Mouse (Mus musculus): ENCODE data around the gene Wfdc15b. TPM values are rescaled to one million over a fixed set of nuclear protein-coding genes. Genes with fewer than 3 reads are reported as not detected.
A peak's percentile ranks its signal among the peaks of the same experiment; 100 is the strongest.
"Not testable (repeated sequence)": the region's sequence is repeated elsewhere in the genome, so short reads cannot be mapped to it uniquely, and the experiment has no call there.

Gene Wfdc15b
- polyA plus RNA-seq, 1 experiment from 2014 or later: 23.4 TPM

DNA sequence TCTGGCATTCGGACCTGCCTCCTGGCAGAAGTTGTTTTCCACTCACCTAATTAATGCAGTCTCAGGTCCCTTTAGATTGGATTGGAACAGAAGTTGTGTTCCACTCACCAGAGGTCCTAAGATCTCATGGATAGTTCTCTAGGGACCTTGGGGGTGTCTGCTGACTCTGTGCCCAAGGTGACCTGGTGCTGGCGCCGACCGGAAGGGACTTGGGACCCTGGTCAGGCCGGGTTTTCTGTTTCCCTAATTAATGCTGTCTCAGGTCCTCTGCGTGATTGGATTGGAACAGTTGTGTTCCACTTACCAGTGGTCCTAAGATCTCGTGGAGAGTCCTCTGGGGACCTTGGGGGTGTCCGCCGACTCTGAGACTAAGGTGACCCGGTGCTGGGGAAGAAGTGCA is 15.4 kb downstream of the Wfdc15b start:
- not testable (repeated sequence) for H3K4me2 ChIP-seq (ENCODE audit: low read depth, low read length); ATAC-seq; H3K27me3 ChIP-seq (replicated peaks; ENCODE audit: control insufficient read depth, insufficient read depth, low read length); H3K9me3 ChIP-seq (ENCODE audit: control insufficient read depth, low read length); H3K36me3 ChIP-seq (ENCODE audit: control insufficient read depth, insufficient read depth, low read length); H3K4me1 ChIP-seq (ENCODE audit: control insufficient read depth, insufficient read depth, low read length); H3K27ac ChIP-seq (ENCODE audit: low read length); H3K4me3 ChIP-seq (ENCODE audit: low read length); H3K9ac ChIP-seq (ENCODE audit: low read depth, low read length)
- WGBS: 91% methylated on average over 10 of the region's 10 CpGs

DNA sequence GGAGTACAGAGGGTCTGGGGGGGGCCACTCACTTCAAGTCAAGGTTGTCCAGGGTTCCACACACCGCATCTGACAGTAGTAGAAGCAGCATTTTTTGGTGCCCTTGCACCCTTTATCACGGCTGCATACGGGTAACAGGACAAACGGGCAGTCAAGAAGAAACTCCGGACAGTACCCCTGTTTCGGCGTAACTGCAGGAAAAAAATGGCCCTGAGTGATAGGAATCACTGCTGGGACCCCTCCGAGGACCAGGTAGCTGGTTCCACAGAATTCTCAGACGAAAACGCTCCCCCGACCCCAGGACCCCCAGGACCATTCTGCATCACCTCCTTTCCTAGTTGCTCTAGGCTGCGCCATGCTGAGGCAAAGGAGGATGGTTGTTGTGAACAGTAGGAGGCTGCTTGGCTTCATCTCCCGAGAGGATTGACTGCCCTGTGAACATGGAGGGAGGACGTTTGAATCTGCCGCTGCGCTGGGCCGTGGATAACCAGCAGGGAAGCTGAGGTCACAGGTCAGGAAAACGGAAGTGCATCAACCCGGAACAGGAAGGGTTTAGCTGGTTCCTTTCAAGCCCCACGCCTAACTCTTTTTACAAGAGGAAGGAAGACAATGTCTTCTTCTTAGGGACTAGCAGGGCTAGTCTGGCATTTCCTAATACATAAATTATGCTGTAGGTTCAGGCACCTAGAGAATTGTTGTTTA is 21.7 kb downstream of the Wfdc15b start, which contains the start of gene Wfdc15a:
Gene Wfdc15a, minus strand, starts transcription at position 505 of the 702 bp plus-strand sequence.
- Histone ChIP-seq H3K27ac (ENCODE audit: low read length) (no peak within 1 kb of the TSS), H3K27me3 (replicated peaks; ENCODE audit: control insufficient read depth, insufficient read depth, low read length) (no peaks in the 10 kb centered on the region), H3K9ac (ENCODE audit: low read depth, low read length) (no peak within 1 kb of the TSS), H3K4me2 (ENCODE audit: low read depth, low read length) (no peak within 1 kb of the TSS), H3K4me1 (ENCODE audit: control insufficient read depth, insufficient read depth, low read length) (no peaks in the 10 kb centered on the region), H3K36me3 (ENCODE audit: control insufficient read depth, insufficient read depth, low read length) (no peaks in the 10 kb centered on the region), H3K9me3 (ENCODE audit: control insufficient read depth, low read length) (no peaks in the 10 kb centered on the region), H3K4me3 (ENCODE audit: low read length) (no peak within 1 kb of the TSS)
- no peak for ATAC-seq
- WGBS: 79% methylated on average over 20 of the region's 20 CpGs

DNA sequence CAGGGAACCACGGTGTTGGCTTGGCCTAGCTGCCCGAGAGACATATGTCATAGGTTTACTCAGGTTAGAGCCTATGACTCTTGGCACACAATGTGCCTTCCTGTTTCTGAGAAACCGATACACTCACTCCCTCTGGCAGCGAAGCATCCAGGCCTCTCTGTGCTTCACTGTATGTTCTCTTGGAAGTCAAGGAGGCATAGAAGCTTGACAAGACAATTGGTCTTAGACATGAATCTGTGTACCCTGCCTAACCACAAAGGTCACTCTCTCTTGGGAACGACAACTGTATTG is 24.8 kb downstream of the Wfdc15b start:
- Histone ChIP-seq H3K9me3 (ENCODE audit: control insufficient read depth, low read length) (no peaks in the 10 kb centered on the region), H3K4me2 (ENCODE audit: low read depth, low read length) (no peak overlapping the region), H3K9ac (ENCODE audit: low read depth, low read length) (no peak overlapping the region), H3K36me3 (ENCODE audit: control insufficient read depth, insufficient read depth, low read length) (no peaks in the 10 kb centered on the region), H3K4me1 (ENCODE audit: control insufficient read depth, insufficient read depth, low read length) (no peaks in the 10 kb centered on the region), H3K4me3 (ENCODE audit: low read length) (no peak overlapping the region), H3K27me3 (replicated peaks; ENCODE audit: control insufficient read depth, insufficient read depth, low read length) (no peaks in the 10 kb centered on the region), H3K27ac (ENCODE audit: low read length) (no peak overlapping the region)
- ATAC-seq: no peak
- 85% methylated on average over 5 of the region's 5 CpGs for WGBS

DNA sequence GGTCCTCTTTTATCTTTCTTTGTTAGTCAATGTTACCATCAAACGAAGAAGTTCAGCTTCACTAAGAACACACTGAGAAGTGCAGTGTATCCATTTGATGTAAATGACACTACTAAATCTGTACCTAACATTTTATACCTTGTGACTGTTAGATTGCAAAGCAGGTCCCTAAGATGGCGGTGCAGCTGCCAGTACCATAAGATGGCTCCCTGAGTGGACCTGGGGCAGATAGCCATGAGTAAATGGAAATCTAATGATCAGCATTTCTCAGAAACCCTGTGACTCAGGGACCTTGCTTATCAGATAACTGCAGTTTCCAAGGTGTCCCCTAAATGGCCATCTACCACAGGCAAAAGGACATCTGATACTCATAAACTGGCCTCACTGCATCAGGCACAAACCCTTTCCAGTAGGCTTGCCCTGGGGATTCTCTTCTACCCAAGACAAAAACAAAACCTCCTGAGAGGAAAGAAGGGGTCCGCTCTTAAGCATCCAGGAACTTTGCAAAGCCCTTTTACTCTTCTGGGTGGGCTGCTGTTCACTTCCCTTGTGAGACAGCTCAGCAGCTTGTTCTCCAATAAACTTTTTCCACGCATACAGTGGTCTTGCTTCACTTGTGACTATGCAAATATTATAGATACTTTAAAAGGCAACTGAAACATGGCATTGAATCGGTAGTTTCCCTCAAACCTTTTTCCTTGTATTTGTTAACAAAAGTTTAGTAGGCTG is 25.3 kb downstream of the Wfdc15b start:
- no peaks in the 10 kb centered on the region for H3K36me3 ChIP-seq (ENCODE audit: control insufficient read depth, insufficient read depth, low read length)
- H3K27ac ChIP-seq (ENCODE audit: low read length): no peak overlapping the region
- H3K4me2 ChIP-seq (ENCODE audit: low read depth, low read length): no peak overlapping the region
- no peak overlapping the region for H3K9ac ChIP-seq (ENCODE audit: low read depth, low read length)
- WGBS: 81% methylated on average over 5 of the region's 5 CpGs
- H3K27me3 ChIP-seq (replicated peaks; ENCODE audit: control insufficient read depth, insufficient read depth, low read length): no peaks in the 10 kb centered on the region
- ATAC-seq: no peak
- H3K9me3 ChIP-seq (ENCODE audit: control insufficient read depth, low read length): no peaks in the 10 kb centered on the region
- H3K4me3 ChIP-seq (ENCODE audit: low read length): no peak overlapping the region
- H3K4me1 ChIP-seq (ENCODE audit: control insufficient read depth, insufficient read depth, low read length): no peaks in the 10 kb centered on the region

DNA sequence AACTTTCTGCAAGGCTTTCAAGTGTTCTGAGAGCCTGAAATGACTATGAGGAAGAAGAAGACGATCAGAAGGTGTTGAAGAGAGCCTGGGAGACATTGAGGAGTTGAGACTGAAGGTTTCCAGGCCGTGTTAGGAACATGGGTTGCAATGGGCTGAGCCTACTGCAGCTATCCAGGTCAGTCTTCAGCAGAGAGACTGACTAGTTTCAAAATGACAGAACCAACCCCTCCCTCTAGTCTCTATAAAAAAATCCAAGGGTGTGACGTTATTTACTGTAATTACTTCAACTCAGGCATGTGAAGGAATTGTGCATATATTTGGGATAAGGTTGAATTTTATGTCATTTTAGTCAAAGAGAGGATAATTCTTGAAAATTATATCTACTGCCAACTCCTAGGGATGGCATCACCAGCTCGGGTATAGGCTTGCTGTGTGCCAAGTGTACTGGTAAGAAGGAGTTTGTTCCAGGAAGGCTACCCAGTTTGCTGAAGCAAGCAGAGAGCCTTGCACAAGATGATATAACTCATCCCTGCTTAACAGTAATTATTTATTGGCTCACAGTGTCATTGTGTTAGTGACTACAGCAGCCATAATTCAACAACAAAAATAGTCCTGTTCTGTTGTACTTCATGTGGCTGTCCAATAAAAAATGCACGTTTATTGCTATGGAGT is 26.4 kb downstream of the Wfdc15b start:
- WGBS: 67% methylated on average over 5 of the region's 5 CpGs
- no peak for ATAC-seq
- Histone ChIP-seq H3K4me2 (ENCODE audit: low read depth, low read length) (no peak overlapping the region), H3K27ac (ENCODE audit: low read length) (no peak overlapping the region), H3K9me3 (ENCODE audit: control insufficient read depth, low read length) (no peaks in the 10 kb centered on the region), H3K36me3 (ENCODE audit: control insufficient read depth, insufficient read depth, low read length) (no peaks in the 10 kb centered on the region), H3K9ac (ENCODE audit: low read depth, low read length) (no peak overlapping the region), H3K4me1 (ENCODE audit: control insufficient read depth, insufficient read depth, low read length) (no peaks in the 10 kb centered on the region), H3K27me3 (replicated peaks; ENCODE audit: control insufficient read depth, insufficient read depth, low read length) (no peaks in the 10 kb centered on the region), H3K4me3 (ENCODE audit: low read length) (no peak overlapping the region)

- H3K4me1 ChIP-seq (ENCODE audit: control insufficient read depth, insufficient read depth, low read length): no peaks in the 10 kb centered on the region
- no peak for ATAC-seq
- H3K4me3 ChIP-seq (ENCODE audit: low read length): no peak overlapping the region
- no peaks in the 10 kb centered on the region for H3K36me3 ChIP-seq (ENCODE audit: control insufficient read depth, insufficient read depth, low read length)
- H3K4me2 ChIP-seq (ENCODE audit: low read depth, low read length): no peak overlapping the region
- no peak overlapping the region for H3K9ac ChIP-seq (ENCODE audit: low read depth, low read length)
- H3K9me3 ChIP-seq (ENCODE audit: control insufficient read depth, low read length): no peaks in the 10 kb centered on the region
- no peak overlapping the region for H3K27ac ChIP-seq (ENCODE audit: low read length)
- H3K27me3 ChIP-seq (replicated peaks; ENCODE audit: control insufficient read depth, insufficient read depth, low read length): no peaks in the 10 kb centered on the region
Measured at GRCm38 (mm10) chr2:164192279-164192678, 29.2 kb downstream of the Wfdc15b start.

DNA sequence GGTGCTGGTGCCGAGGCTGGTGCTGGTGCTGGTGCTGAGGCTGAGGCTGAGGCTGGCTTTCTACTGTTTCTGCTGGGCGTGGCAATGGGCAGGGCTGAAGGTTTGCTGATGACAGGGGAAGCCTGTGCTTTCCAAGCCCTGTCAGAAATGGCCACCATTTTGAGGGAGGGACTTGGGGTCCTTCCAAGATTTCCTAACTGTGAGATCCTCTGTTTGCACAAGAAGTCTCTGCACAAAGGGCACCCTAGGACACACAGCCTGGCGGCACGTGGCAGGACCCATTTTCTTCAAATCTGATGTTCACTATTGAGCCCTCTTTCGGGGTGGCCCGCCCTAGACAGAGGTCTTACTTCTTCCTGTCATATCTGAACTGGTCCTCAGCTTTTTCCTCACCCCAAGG is 30.9 kb downstream of the Wfdc15b start, which contains the start of gene Wfdc12:
Gene Wfdc12, minus strand, starts transcription at position 33 of the 400 bp plus-strand sequence.
- ATAC-seq: no peak
- Histone ChIP-seq H3K4me3 (ENCODE audit: low read length) (no peak within 1 kb of the TSS), H3K4me1 (ENCODE audit: control insufficient read depth, insufficient read depth, low read length) (no peaks in the 10 kb centered on the region), H3K9me3 (ENCODE audit: control insufficient read depth, low read length) (no peaks in the 10 kb centered on the region), H3K27me3 (replicated peaks; ENCODE audit: control insufficient read depth, insufficient read depth, low read length) (no peaks in the 10 kb centered on the region), H3K27ac (ENCODE audit: low read length) (no peak within 1 kb of the TSS), H3K36me3 (ENCODE audit: control insufficient read depth, insufficient read depth, low read length) (no peaks in the 10 kb centered on the region), H3K9ac (ENCODE audit: low read depth, low read length) (no peak within 1 kb of the TSS), H3K4me2 (ENCODE audit: low read depth, low read length) (no peak within 1 kb of the TSS)
- WGBS: 87% methylated on average over 6 of the region's 6 CpGs

- no peak for ATAC-seq
- Histone ChIP-seq H3K4me2 (ENCODE audit: low read depth, low read length) (no peak overlapping the region), H3K9me3 (ENCODE audit: control insufficient read depth, low read length) (no peaks in the 10 kb centered on the region), H3K4me3 (ENCODE audit: low read length) (no peak overlapping the region), H3K9ac (ENCODE audit: low read depth, low read length) (no peak overlapping the region), H3K4me1 (ENCODE audit: control insufficient read depth, insufficient read depth, low read length) (no peaks in the 10 kb centered on the region), H3K27ac (ENCODE audit: low read length) (no peak overlapping the region), H3K27me3 (replicated peaks; ENCODE audit: control insufficient read depth, insufficient read depth, low read length) (no peaks in the 10 kb centered on the region), H3K36me3 (ENCODE audit: control insufficient read depth, insufficient read depth, low read length) (no peaks in the 10 kb centered on the region)
- 28% methylated on average over 5 of the region's 5 CpGs for WGBS
Measured at GRCm38 (mm10) chr2:164188722-164189121, 32.7 kb downstream of the Wfdc15b start.

DNA sequence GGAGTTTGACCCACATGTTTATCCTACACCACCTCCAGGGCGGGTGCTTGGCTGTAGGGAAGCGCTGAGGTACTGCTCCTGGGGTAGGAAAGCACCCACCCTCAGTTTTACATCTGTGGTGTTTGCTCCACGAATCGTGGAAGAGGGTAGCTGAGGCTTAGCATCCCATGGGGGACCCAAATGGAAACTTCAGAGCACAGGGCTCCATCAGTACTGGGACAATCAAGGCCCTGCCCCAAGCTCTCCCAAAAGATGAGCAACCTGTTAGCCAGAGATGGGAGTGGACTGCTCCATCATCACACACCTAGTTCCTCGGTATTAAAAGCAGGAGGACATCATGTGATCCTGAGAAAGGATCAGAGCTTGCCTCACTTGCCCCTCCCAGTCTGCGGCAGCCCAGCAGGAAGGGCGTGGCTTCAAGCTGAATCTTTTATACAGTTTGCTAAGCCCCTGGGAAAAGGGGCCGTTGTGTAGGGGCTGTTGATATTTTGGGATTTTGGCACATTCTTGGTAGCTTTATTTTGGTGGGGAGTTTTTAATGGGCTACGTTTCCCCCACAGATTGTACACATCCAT is 37.2 kb downstream of the Wfdc15b start:
- no peak overlapping the region for H3K9ac ChIP-seq (ENCODE audit: low read depth, low read length)
- no peaks in the 10 kb centered on the region for H3K36me3 ChIP-seq (ENCODE audit: control insufficient read depth, insufficient read depth, low read length)
- WGBS: 42% methylated on average over 9 of the region's 9 CpGs
- H3K4me1 ChIP-seq (ENCODE audit: control insufficient read depth, insufficient read depth, low read length): no peaks in the 10 kb centered on the region
- no peaks in the 10 kb centered on the region for H3K27me3 ChIP-seq (replicated peaks; ENCODE audit: control insufficient read depth, insufficient read depth, low read length)
- 0 out of 2 replicates have a peak, but pooled peaks have one; percentile 53 for ATAC-seq
- H3K9me3 ChIP-seq (ENCODE audit: control insufficient read depth, low read length): no peaks in the 10 kb centered on the region
- no peak overlapping the region for H3K27ac ChIP-seq (ENCODE audit: low read length)
- no peak overlapping the region for H3K4me3 ChIP-seq (ENCODE audit: low read length)
- H3K4me2 ChIP-seq (ENCODE audit: low read depth, low read length): no peak overlapping the region
